Mouse (Mus musculus): Measurements from ENCODE around the gene Zfp809. TPM values are rescaled to one million over a fixed set of nuclear protein-coding genes. Genes with fewer than 3 reads are reported as not detected.

The Zfp809 gene
- polyA plus RNA-seq, 2 experiments, result 4.7 to 6.0 TPM

DNA sequence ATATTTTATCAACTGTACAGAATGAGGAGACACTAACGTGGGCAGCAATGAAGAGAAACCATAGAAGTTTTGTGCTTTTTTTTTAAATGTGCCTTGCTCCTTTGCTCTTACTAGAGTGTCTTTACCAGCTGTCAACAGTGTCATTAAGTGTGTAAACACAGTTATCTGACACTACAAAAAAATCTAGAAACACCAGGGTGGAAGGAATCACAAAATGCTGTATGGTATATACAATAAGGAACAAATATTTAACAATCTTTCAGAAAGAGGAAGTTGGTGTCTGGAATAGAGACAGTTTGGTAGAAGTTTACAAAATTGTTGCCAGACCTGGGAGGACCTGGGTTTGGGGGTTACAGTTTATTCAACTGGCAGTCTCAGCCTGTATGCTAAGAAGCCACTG, 36.1 kb downstream of the Zfp809 start:
- no peak for TF ChIP-seq EP300 (IDR thresholded peaks at IDR 0.05; ENCODE audit: low read depth)
- TF ChIP-seq CTCF (IDR thresholded peaks at IDR 0.05; ENCODE audit: low read depth), result no peak
- no peak overlapping the region for H3K4me2 ChIP-seq (ENCODE audit: low read depth)
- H3K27ac ChIP-seq, result no peak overlapping the region
- ATAC-seq (ENCODE audit: insufficient read depth) (no peak), DNase-seq (ENCODE audit: low read depth in 3 of 3, low spot score in 3 of 3) (no peak)
- no peak overlapping the region for H3K4me3 ChIP-seq (ENCODE audit: insufficient read depth in 1 of 2, low read depth in 2 of 2, low read length in 2 of 2)
- H3K27me3 ChIP-seq (ENCODE audit: control insufficient read depth, insufficient read depth, low read length), result no peaks in the 10 kb centered on the region
- H3K9ac ChIP-seq (replicated peaks), result no peak overlapping the region
- H3K4me1 ChIP-seq (replicated peaks; ENCODE audit: control insufficient read depth in 2 of 2, insufficient read depth in 2 of 2, low read length in 1 of 2), result peaks cover 0 to 5% of the 10 kb centered on the region in 2 experiments; a peak in 3 of 4 replicates
- 47% methylated on average over 1 of the region's 1 CpGs for WGBS (ENCODE audit: insufficient replicate concordance)
- no peaks in the 10 kb centered on the region for H3K36me3 ChIP-seq (replicated peaks; ENCODE audit: control insufficient read depth, insufficient read depth, low read depth)
- H3K9me3 ChIP-seq (ENCODE audit: control insufficient read depth, low read length), result no peaks in the 10 kb centered on the region

GRCm38 (mm10) chr9:22262611-22263010, 37.1 kb downstream of the Zfp809 start:
- Histone ChIP-seq H3K4me2 (ENCODE audit: low read depth) (no peak overlapping the region), H3K4me1 (replicated peaks; ENCODE audit: control insufficient read depth in 2 of 2, insufficient read depth in 2 of 2, low read length in 1 of 2) (peaks cover 0 to 5% of the 10 kb centered on the region in 2 experiments; a peak in 2 of 4 replicates), H3K4me3 (ENCODE audit: insufficient read depth in 1 of 2, low read depth in 2 of 2, low read length in 2 of 2) (no peak overlapping the region), H3K9me3 (ENCODE audit: control insufficient read depth, low read length) (no peaks in the 10 kb centered on the region), H3K27me3 (ENCODE audit: control insufficient read depth, insufficient read depth, low read length) (no peaks in the 10 kb centered on the region), H3K36me3 (replicated peaks; ENCODE audit: control insufficient read depth, insufficient read depth, low read depth) (no peaks in the 10 kb centered on the region), H3K9ac (replicated peaks) (no peak overlapping the region), H3K27ac (no peak overlapping the region)
- TF ChIP-seq CTCF (IDR thresholded peaks at IDR 0.05; ENCODE audit: low read depth), result no peak
- no peak for TF ChIP-seq EP300 (IDR thresholded peaks at IDR 0.05; ENCODE audit: low read depth)
- DNase-seq (ENCODE audit: low read depth in 3 of 3, low spot score in 3 of 3) (no peak), ATAC-seq (ENCODE audit: insufficient read depth) (no peak)
- 74% methylated on average over 10 of the region's 10 CpGs for WGBS (ENCODE audit: insufficient replicate concordance)

DNA sequence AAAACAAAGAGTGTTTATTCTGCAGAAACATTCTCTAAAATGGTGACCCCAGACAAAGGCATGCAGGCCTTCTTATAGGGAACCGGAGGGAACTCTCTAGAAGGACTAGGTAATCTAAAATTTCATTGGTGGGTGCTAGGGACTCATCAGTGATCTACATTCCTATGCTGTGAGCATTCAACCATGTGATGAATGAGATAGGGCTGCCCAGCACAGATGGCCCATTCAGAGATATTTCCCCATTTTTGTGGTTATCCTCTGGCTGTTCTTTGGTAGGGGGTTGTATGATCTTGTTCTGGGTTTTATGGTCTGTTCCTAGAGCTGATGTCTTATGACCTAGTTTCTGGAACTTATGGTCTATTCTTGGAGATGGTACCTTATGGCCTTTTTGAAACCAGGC, 43.4 kb downstream of the Zfp809 start:
- no peak for DNase-seq (ENCODE audit: low read depth in 3 of 3, low spot score in 3 of 3)
- Histone ChIP-seq H3K9me3 (ENCODE audit: control insufficient read depth, low read length) (no peaks in the 10 kb centered on the region), H3K27ac (no peak overlapping the region), H3K4me1 (replicated peaks; ENCODE audit: control insufficient read depth in 2 of 2, insufficient read depth in 2 of 2, low read length in 1 of 2) (no peaks in the 10 kb centered on the region), H3K27me3 (ENCODE audit: control insufficient read depth, insufficient read depth, low read length) (no peaks in the 10 kb centered on the region), H3K9ac (replicated peaks) (no peak overlapping the region), H3K36me3 (replicated peaks; ENCODE audit: control insufficient read depth, insufficient read depth, low read depth) (no peaks in the 10 kb centered on the region), H3K4me3 (ENCODE audit: insufficient read depth in 1 of 2, low read depth in 2 of 2, low read length in 2 of 2) (no peak overlapping the region), H3K4me2 (ENCODE audit: low read depth) (no peak overlapping the region)
- TF ChIP-seq CTCF (IDR thresholded peaks at IDR 0.05; ENCODE audit: low read depth) (no peak), EP300 (IDR thresholded peaks at IDR 0.05; ENCODE audit: low read depth) (no peak)
- WGBS (ENCODE audit: insufficient replicate concordance), result 76% methylated on average over 1 of the region's 1 CpGs
- ATAC-seq (ENCODE audit: insufficient read depth), result no peak

DNA sequence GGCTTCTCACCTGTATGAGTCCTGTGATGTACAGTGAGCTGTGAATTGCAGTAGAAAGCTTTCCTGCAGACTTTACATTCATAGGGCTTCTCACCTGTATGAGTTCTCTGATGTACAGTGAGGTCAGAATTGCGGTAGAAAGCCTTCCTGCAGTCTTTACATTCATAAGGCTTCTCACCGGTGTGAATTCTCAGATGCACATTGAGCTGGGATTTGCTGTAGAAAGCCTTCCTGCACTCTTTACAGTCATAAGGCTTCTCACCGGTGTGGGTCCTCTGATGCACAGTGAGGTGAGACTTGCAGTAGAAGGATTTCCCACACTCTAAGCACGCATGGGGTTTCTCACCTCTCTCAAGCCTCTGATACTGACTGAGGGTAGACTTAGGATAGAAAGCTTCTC, 53.2 kb downstream of the Zfp809 start:
- no peak overlapping the region for H3K9ac ChIP-seq (replicated peaks)
- H3K9me3 ChIP-seq (ENCODE audit: control insufficient read depth, low read length), result peaks cover 18% of the 10 kb centered on the region
- WGBS (ENCODE audit: insufficient replicate concordance), result 86% methylated on average over 4 of the region's 4 CpGs
- H3K27ac ChIP-seq, result no peak overlapping the region
- no peak overlapping the region for H3K4me2 ChIP-seq (ENCODE audit: low read depth)
- DNase-seq (ENCODE audit: low read depth in 3 of 3, low spot score in 3 of 3), result no peak
- TF ChIP-seq CTCF (IDR thresholded peaks at IDR 0.05; ENCODE audit: low read depth) (no peak), EP300 (IDR thresholded peaks at IDR 0.05; ENCODE audit: low read depth) (no peak)
- peaks cover 21% of the 10 kb centered on the region for H3K36me3 ChIP-seq (replicated peaks; ENCODE audit: control insufficient read depth, insufficient read depth, low read depth)
- ATAC-seq (ENCODE audit: insufficient read depth), result no peak
- no peaks in the 10 kb centered on the region for H3K27me3 ChIP-seq (ENCODE audit: control insufficient read depth, insufficient read depth, low read length)
- H3K4me3 ChIP-seq (ENCODE audit: insufficient read depth in 1 of 2, low read depth in 2 of 2, low read length in 2 of 2), result no peak overlapping the region
- no peaks in the 10 kb centered on the region for H3K4me1 ChIP-seq (replicated peaks; ENCODE audit: control insufficient read depth in 2 of 2, insufficient read depth in 2 of 2, low read length in 1 of 2)

Other genes starting within 250 kb of the Zfp809 start
- 0.19 and 0.24 TPM in 2 replicates for gene Rgl3, start 236.3 kb upstream of the Zfp809 start, polyA plus RNA-seq (2012; rRNA removed)
- gene Rgl3, start 236.3 kb upstream of the Zfp809 start, polyA plus RNA-seq (2014; fragmentation: Nextera tagmentation; extraction: Ambion mirVana), result 0.27 TPM in 1 of 2 replicates, not detected in the other
- gene Ccdc151, start 223.1 kb upstream of the Zfp809 start, polyA plus RNA-seq (2012; rRNA removed), result 0.02 and 0.06 TPM in 2 replicates
- gene Ccdc151, start 223.1 kb upstream of the Zfp809 start, polyA plus RNA-seq (2014; fragmentation: Nextera tagmentation; extraction: Ambion mirVana), result not detected in 2 replicates
- 31.5 and 45.1 TPM in 2 replicates for gene Prkcsh, start 222.9 kb upstream of the Zfp809 start, polyA plus RNA-seq (2012; rRNA removed)
- gene Prkcsh, start 222.9 kb upstream of the Zfp809 start, polyA plus RNA-seq (2014; fragmentation: Nextera tagmentation; extraction: Ambion mirVana), result 29.2 and 31.2 TPM in 2 replicates
- 0.01 and 0.22 TPM in 2 replicates for gene Elavl3, start 173.7 kb upstream of the Zfp809 start, polyA plus RNA-seq (2012; rRNA removed)
- not detected in 2 replicates for gene Elavl3, start 173.7 kb upstream of the Zfp809 start, polyA plus RNA-seq (2014; fragmentation: Nextera tagmentation; extraction: Ambion mirVana)
- not detected in 2 replicates for gene Gm49318, start 154.5 kb upstream of the Zfp809 start, polyA plus RNA-seq (2012; rRNA removed)
- gene Gm49318, start 154.5 kb upstream of the Zfp809 start, polyA plus RNA-seq (2014; fragmentation: Nextera tagmentation; extraction: Ambion mirVana), result not detected in 2 replicates
- 6.6 and 8.0 TPM in 2 replicates for gene Zfp653, start 154.3 kb upstream of the Zfp809 start, polyA plus RNA-seq (2012; rRNA removed)
- gene Zfp653, start 154.3 kb upstream of the Zfp809 start, polyA plus RNA-seq (2014; fragmentation: Nextera tagmentation; extraction: Ambion mirVana), result 2.4 and 3.1 TPM in 2 replicates
- gene Ecsit, start 140.3 kb upstream of the Zfp809 start, polyA plus RNA-seq (2012; rRNA removed), result 14.6 and 14.7 TPM in 2 replicates
- gene Ecsit, start 140.3 kb upstream of the Zfp809 start, polyA plus RNA-seq (2014; fragmentation: Nextera tagmentation; extraction: Ambion mirVana), result 16.8 and 19.9 TPM in 2 replicates
- 0.17 and 0.91 TPM in 2 replicates for gene Cnn1, start 126.5 kb upstream of the Zfp809 start, polyA plus RNA-seq (2012; rRNA removed)
- 0.09 and 0.44 TPM in 2 replicates for gene Cnn1, start 126.5 kb upstream of the Zfp809 start, polyA plus RNA-seq (2014; fragmentation: Nextera tagmentation; extraction: Ambion mirVana)
- 59.5 and 72.5 TPM in 2 replicates for gene Elof1, start 108.5 kb upstream of the Zfp809 start, polyA plus RNA-seq (2012; rRNA removed)
- 98.2 and 102 TPM in 2 replicates for gene Elof1, start 108.5 kb upstream of the Zfp809 start, polyA plus RNA-seq (2014; fragmentation: Nextera tagmentation; extraction: Ambion mirVana)
- gene Acp5, start 90.0 kb upstream of the Zfp809 start, polyA plus RNA-seq (2012; rRNA removed), result 181 and 203 TPM in 2 replicates
- gene Acp5, start 90.0 kb upstream of the Zfp809 start, polyA plus RNA-seq (2014; fragmentation: Nextera tagmentation; extraction: Ambion mirVana), result 195 and 196 TPM in 2 replicates
- 17.5 and 26.4 TPM in 2 replicates for gene Pigyl, start 68.9 kb upstream of the Zfp809 start, polyA plus RNA-seq (2012; rRNA removed)
- gene Pigyl, start 68.9 kb upstream of the Zfp809 start, polyA plus RNA-seq (2014; fragmentation: Nextera tagmentation; extraction: Ambion mirVana), result 41.5 and 42.1 TPM in 2 replicates
- not detected in 2 replicates for gene Zfp872, start 37.6 kb upstream of the Zfp809 start, polyA plus RNA-seq (2012; rRNA removed)
- gene Zfp872, start 37.6 kb upstream of the Zfp809 start, polyA plus RNA-seq (2014; fragmentation: Nextera tagmentation; extraction: Ambion mirVana), result not detected in 2 replicates
- 0.35 and 0.63 TPM in 2 replicates for gene Zfp599, start 34.2 kb downstream of the Zfp809 start, polyA plus RNA-seq (2012; rRNA removed)
- gene Zfp599, start 34.2 kb downstream of the Zfp809 start, polyA plus RNA-seq (2014; fragmentation: Nextera tagmentation; extraction: Ambion mirVana), result 1.5 and 1.9 TPM in 2 replicates
- gene Zfp810, start 81.9 kb downstream of the Zfp809 start, polyA plus RNA-seq (2012; rRNA removed), result 1.5 and 2.2 TPM in 2 replicates
- 1.9 and 2.0 TPM in 2 replicates for gene Zfp810, start 81.9 kb downstream of the Zfp809 start, polyA plus RNA-seq (2014; fragmentation: Nextera tagmentation; extraction: Ambion mirVana)
- 13.8 and 20.1 TPM in 2 replicates for gene Anln, start 163.5 kb downstream of the Zfp809 start, polyA plus RNA-seq (2012; rRNA removed)
- gene Anln, start 163.5 kb downstream of the Zfp809 start, polyA plus RNA-seq (2014; fragmentation: Nextera tagmentation; extraction: Ambion mirVana), result 27.0 and 31.2 TPM in 2 replicates
- 0.89 and 1.1 TPM in 2 replicates for gene 9530077C05Rik, start 185.8 kb downstream of the Zfp809 start, polyA plus RNA-seq (2012; rRNA removed)
- 1.5 and 1.8 TPM in 2 replicates for gene 9530077C05Rik, start 185.8 kb downstream of the Zfp809 start, polyA plus RNA-seq (2014; fragmentation: Nextera tagmentation; extraction: Ambion mirVana)
- gene Gm17545, start 228.6 kb downstream of the Zfp809 start, polyA plus RNA-seq (2012; rRNA removed), result not detected in 2 replicates
- not detected in 2 replicates for gene Gm17545, start 228.6 kb downstream of the Zfp809 start, polyA plus RNA-seq (2014; fragmentation: Nextera tagmentation; extraction: Ambion mirVana)
- 15.8 and 32.5 TPM in 2 replicates for gene Rp9, start 244.0 kb downstream of the Zfp809 start, polyA plus RNA-seq (2012; rRNA removed)
- 34.1 and 37.2 TPM in 2 replicates for gene Rp9, start 244.0 kb downstream of the Zfp809 start, polyA plus RNA-seq (2014; fragmentation: Nextera tagmentation; extraction: Ambion mirVana)